Mouse (Mus musculus) cerebellum, adult 11-12 months (tissue): ENCODE results near the gene Nup210.

Experiments
- DNase-seq: peaks from one replicate; pipeline ENCODE4 v3.0.0; 2022

Nup210 gene

GRCm38 (mm10) chr6:91116244-91117145 lies at the start of gene Nup210:
Nup210 (minus strand) TSS chr6:91116829.
- DNase-seq = peak; percentile 98

GRCm38 (mm10) chr6:91165210-91165609 lies 48.6 kb upstream of the Nup210 start:
- DNase-seq = peak; percentile 75

DNA sequence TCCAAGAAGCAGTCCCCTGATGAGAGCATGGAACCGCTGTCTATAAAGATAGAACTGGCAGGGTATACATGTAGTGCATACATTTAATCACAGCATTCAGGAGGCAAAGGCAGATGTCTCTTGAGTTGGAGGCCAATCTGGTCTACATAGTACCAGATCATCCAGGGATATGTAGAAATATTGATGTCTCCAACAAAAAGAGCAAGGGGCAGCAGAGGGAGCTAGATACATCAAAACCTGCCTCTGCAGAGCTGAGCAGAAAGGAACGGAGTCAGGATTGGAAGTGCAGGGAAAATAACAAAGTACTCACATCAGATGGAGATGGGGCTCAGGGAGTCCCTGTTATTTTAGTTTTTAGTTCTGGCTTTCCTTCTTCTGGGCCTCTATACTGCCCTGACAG lies 48.0 kb upstream of the Nup210 start:
- no peak for DNase-seq

GRCm38 (mm10) chr6:91163195-91163911 lies 46.7 kb upstream of the Nup210 start:
- peak; percentile 25 for DNase-seq

- DNase-seq = peak; percentile 29
Measured at GRCm38 (mm10) chr6:91162314-91162713, 45.7 kb upstream of the Nup210 start.

- DNase-seq = peak; percentile 65
Measured at GRCm38 (mm10) chr6:91161506-91162235, 45.0 kb upstream of the Nup210 start.

DNA sequence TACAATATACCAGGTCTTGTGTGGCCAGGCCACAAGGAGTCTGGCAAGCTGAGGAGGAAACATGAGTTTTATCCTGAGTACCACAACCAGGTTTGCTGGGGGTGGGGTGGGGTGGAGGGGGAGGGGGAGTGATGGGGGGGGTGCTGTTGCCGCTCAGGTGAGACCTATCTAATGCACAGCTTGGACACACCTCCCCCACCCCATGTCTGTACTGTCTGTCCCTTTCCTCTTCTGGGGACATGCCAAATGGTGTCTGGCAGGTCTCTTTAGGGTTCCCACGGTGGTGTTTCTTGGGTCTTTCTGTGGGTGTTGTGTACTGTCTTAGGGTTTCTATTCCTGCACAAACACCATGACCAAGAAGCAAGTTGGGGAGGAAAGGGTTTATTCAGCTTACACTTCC lies 44.3 kb upstream of the Nup210 start:
- DNase-seq = peak; percentile 71

GRCm38 (mm10) chr6:91160399-91160798 lies 43.8 kb upstream of the Nup210 start:
- DNase-seq = peak; percentile 97

GRCm38 (mm10) chr6:91159047-91159446 lies 42.4 kb upstream of the Nup210 start:
- DNase-seq = peak; percentile 48

GRCm38 (mm10) chr6:91157237-91157570 lies 40.6 kb upstream of the Nup210 start:
- no peak for DNase-seq

GRCm38 (mm10) chr6:91156554-91157236 lies 40.1 kb upstream of the Nup210 start, which contains the start of gene Hdac11:
Hdac11 (plus strand) TSS chr6:91156665.
- peak; percentile 97 for DNase-seq

DNA sequence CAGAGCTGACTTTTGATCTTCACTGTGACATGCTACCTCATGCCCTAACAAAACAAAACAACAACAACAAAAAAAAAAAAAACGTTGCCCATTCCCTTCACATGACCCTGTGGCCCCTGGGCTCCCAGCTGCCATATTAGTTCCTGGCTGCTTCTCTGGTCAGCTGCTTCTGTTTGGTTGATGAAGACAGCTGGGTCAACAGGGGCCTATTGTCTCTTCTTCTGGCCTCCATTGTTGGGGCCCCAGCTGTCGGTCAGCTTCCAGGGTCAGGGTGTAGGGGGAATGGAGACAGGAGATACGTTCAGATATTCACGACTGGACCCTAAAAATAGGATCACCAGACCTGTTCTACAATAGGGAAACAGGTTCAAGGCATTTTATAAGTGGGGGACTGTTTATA lies 39.4 kb upstream of the Nup210 start:
- peak; percentile 63 for DNase-seq

- peak; percentile 55 for DNase-seq
Measured at GRCm38 (mm10) chr6:91155286-91155685, 38.7 kb upstream of the Nup210 start.

DNA sequence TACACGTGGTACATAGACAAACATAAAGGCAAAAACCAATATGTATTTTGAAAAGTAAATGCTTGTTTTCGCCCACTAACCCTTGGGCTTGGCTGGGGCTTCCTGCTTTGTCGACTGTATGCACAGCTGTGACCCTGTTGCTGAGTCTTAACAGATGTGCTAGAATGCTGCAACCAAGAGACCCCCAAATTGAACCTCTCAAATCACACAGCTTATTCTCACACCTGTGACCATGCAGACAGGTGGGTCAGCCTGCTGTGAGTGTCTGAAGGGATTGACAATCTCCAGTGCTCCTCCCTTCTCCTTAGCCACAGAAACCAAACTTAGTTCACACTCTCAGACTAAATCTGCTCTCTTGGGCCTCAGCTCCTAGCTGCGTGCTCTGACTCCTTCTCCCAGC lies 38.1 kb upstream of the Nup210 start:
- peak; percentile 32 for DNase-seq

- DNase-seq = peak; percentile 69
Measured at GRCm38 (mm10) chr6:91153549-91154064, 37.0 kb upstream of the Nup210 start.

DNA sequence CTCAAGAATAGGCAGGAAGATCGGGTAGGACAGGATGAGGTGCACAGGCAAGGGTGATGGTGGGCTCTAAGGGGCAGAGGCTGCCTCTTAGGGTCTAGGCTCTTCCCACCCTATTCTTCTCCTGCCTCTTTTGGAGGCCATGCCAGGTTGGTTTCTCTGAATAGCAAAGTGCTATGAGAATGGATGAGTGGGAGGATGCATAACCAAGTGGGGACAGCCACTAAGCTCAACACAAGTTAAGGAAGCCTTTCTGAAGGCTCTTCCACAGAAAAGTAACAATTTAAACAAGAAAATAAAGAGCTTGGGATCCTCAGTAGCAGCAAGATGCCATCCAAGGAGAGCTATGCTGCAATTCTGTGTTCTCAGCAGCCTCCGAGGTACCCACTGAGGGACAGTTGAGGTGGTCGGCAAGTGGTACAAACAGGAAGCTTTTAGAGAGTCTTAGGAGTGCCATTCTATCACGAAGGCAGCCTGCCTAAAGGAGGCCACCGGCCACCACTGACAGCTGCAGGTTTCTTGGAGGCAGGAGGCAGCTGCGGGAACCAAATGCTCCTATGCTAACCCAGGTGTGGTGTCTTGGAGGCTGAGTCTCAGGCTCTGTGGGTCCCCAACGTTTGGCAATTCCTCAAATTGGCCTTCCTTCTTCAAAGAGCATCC lies 36.4 kb upstream of the Nup210 start:
- peak; percentile 55 for DNase-seq

- DNase-seq = peak; percentile 86
Measured at GRCm38 (mm10) chr6:91147152-91147770, 30.6 kb upstream of the Nup210 start.

DNA sequence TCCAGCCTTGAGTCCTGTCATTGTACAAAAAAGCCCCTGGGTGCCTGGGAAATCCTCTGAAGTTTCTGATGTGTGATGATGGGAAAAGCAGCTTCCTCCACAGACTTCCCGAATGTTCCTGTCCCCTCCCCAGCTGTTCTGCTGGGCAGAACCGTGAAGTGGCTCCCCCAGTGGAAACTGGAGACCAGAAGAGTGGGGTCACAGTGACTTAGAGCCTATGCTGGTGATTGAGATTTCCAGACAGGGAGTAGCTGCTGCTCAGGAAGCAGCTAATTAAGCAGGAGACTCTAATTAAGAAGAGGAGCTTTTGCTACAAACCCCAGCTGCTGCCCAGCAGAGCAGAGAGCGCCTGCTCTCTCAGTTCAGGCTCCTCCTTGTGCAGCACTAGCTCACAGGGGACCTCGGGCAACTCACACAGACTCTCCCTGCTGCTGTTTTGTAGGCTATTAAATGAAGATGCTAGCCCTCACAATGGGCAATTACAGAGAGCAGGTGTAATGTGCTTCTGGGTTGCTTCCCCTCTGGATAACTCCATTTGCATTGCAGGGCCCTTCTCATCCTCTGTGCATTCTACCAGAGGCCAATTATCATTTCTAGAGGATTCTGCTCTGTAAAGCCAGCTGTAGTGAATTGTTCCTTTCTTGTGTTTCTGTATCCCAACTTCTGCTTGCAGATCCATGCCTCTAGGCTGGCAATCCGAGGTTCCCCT lies 30.0 kb upstream of the Nup210 start:
- peak; percentile 17 for DNase-seq

DNA sequence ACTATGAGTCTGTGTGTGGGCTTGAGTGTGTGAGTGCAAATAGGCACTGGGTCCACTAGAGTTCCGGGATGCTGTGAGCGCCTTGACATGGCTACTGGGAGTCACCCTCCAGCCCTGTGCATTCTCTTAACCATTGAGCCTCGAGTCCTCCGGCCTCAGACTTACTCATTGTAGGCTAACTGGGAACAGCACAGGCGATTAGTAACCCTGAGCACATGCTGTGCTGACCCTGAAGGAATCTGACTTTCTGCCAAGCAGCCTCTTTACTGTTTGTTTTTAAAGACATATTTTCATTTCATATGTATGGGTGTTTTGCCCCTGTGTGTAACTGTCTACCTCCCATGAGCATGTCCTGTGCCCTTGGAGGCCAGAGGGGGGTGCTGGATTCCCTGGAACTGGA lies 28.9 kb upstream of the Nup210 start:
- DNase-seq = no peak

- no peak for DNase-seq
Measured at GRCm38 (mm10) chr6:91145056-91145455, 28.4 kb upstream of the Nup210 start.

DNA sequence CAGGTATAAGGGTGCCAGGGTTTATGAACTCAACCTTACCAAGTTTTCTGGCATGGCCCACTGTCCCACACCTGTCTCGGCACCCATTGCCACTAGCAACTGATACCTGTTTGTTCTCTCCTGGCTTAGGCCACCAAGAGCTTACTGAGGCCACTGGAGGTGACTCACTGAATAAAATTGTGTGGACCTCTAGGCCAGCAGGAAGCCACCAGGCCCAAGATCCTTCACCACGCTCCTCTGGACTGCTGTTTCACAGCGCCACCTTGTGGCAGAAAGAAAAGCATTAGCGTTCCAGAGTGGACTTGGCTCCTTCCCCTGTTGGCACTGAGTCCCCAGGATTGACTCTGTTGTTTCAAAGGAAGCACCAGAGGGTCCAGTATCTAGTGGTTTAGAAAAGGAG lies 23.2 kb upstream of the Nup210 start:
- DNase-seq = peak; percentile 55
